Mouse (Mus musculus) stomach, postnatal 0 days (tissue): ENCODE measurements around the gene Wdr78. TPM values are rescaled to one million over a fixed set of nuclear protein-coding genes. Genes with fewer than 3 reads are reported as not detected.
A peak's percentile ranks its signal among the peaks of the same experiment; 100 is the strongest.

Experiments used
- ATAC-seq: fragments of 200-750 bp; cut with Nextera tagmentation; 2 replicates; pipeline ENCODE4 v1.8.0; 2017; ENCODE audit not compliant: low FRiP score, low TSS enrichment
- DNase-seq: peaks from one replicate; pipeline ENCODE4 v3.0.0-alpha.2; 2016; ENCODE audit warnings: low spot score
- H3K27ac ChIP-seq: fragments of 300-500 bp; sonication (generic); replicated peaks from 2 replicates; pipeline ENCODE4 v1.5.1; 2014; ENCODE audit warnings: mild to moderate bottlenecking, control low read depth
- H3K27me3 ChIP-seq: fragments of 300-500 bp; sonication (generic); 2 replicates; pipeline ENCODE4 v1.6.1; 2014; ENCODE audit warnings: low read length; ENCODE audit not compliant: control insufficient read depth, insufficient read depth
- H3K36me3 ChIP-seq: fragments of 300-500 bp; sonication (generic); 2 replicates; pipeline ENCODE4 v1.6.1; 2014; ENCODE audit warnings: low read length, mixed read lengths; ENCODE audit not compliant: control insufficient read depth, insufficient read depth
- H3K4me1 ChIP-seq: fragments of 300-500 bp; sonication (generic); replicated peaks from 2 replicates; pipeline ENCODE4 v1.6.1; 2014; ENCODE audit warnings: antibody characterized with exemption; ENCODE audit not compliant: control insufficient read depth, insufficient read depth
- H3K4me2 ChIP-seq: fragments of 300-500 bp; sonication (generic); replicated peaks from 2 replicates; pipeline ENCODE4 v1.6.1; 2014; ENCODE audit warnings: low read depth, mild to moderate bottlenecking, control low read depth, moderate library complexity
- H3K4me3 ChIP-seq: fragments of 300-500 bp; sonication (generic); 2 replicates; pipeline ENCODE4 v1.5.1; 2014; ENCODE audit warnings: low read depth, low read length, control low read depth
- H3K9ac ChIP-seq: fragments of 300-500 bp; sonication (generic); 2 replicates; pipeline ENCODE4 v1.6.1; 2014; ENCODE audit warnings: mild to moderate bottlenecking, low read length, control low read depth, mixed read lengths
- H3K9me3 ChIP-seq: fragments of 300-500 bp; sonication (generic); 2 replicates; pipeline ENCODE4 v1.6.1; 2016; ENCODE audit warnings: low read length; ENCODE audit not compliant: control insufficient read depth
- CTCF ChIP-seq: IDR thresholded peaks from 2 replicates; pipeline ENCODE4 v1.5.1; 2016; ENCODE audit warnings: antibody characterized with exemption, low read depth, mild to moderate bottlenecking, moderate library complexity
- EP300 ChIP-seq: optimal IDR thresholded peaks from 2 replicates; pipeline ENCODE3; 2016; ENCODE audit warnings: antibody characterized with exemption
- WGBS: fragments of 180-500 bp; shearing (Covaris S2); extraction: QIAGEN DNeasy Blood & Tissue Kit; methylation state at CpG from one replicate; pipeline ENCODE4 v1.1.7; 2014; 5-methylcytosine and 5-hydroxymethylcytosine counted together
- polyA plus RNA-seq: library from polyadenylated mRNA; unstranded; fragments of >200 nt; fragmentation: Nextera tagmentation; extraction: Ambion mirVana; gene quantifications from 2 replicates; pipeline ENCODE4 v1.2.1, GENCODE M21; 2015

Gene Wdr78
- polyA plus RNA-seq = 0.25 and 0.28 TPM in 2 replicates

DNA sequence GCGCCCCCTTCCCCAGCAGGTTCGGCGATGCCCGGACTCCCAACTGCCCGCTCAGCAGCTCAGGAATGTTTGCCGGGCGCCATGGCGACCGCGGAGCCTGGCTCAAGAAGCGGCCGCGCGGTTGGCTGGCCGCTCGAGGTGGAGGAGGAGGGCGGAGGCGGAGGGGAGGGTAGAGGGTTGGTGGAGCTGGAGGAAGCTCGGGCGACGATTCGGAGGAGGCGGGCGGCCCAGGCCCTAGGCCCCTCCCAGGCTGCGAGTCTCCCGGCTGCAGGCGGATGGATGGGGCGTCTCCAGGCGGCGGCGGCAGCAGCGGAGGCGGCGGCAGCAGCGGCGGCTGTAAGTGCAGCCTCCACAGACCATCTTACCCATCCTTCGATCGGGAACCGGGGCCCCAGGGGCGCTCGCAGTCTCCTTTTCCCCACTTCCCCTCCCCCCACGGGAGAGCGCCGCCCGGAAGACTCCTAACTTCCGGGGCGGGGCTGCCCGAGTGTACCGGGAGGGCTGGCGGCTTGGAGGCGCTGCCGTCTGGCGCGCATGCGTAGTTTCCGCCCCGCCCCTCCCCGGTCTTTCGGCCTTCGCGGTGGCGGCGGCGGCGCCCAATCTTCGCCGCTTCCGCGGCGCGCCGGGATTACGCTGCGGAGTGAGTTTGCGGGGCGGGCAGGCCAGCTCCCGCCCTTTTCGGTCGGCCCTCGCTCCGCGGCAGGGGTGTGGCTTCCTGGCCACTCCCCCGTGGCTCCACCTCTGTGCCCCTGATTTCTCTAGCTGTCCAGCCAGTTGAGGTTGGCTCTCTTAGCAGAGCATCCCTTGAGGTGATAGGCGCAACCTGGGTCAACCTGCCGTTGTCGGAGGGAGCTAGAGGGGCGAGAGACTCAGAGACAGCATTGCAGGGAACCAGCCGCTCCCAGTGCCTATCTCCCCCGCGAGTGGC is at the start of gene Wdr78, which contains the start of gene Mier1:
Gene Wdr78, minus strand, starts transcription at position 372 of the 928 bp plus-strand sequence.
Gene Mier1, plus strand, starts transcription at position 207 of the 928 bp plus-strand sequence.
- WGBS = under 1% methylated on average over 80 of the region's 90 CpGs
- TF ChIP-seq CTCF (peak; percentile 24; the same call in 1 of the 2 replicates), EP300 (peak; percentile 62)
- ATAC-seq (peak; percentile 100), DNase-seq (peak; percentile 98)
- 0 out of 2 replicates have a peak, but pooled peaks cover 3% of the 10 kb centered on the region for H3K36me3 ChIP-seq
- no peaks in the 10 kb centered on the region for H3K4me1 ChIP-seq
- H3K9me3 ChIP-seq = no peaks in the 10 kb centered on the region
- H3K9ac ChIP-seq = peak within 1 kb of the TSS; percentile 81
- peak within 1 kb of the TSS; percentile 74 for H3K4me2 ChIP-seq
- H3K4me3 ChIP-seq = peak within 1 kb of the TSS; percentile 83
- H3K27ac ChIP-seq = peak within 1 kb of the TSS; percentile 99
- H3K27me3 ChIP-seq = no peaks in the 10 kb centered on the region

DNA sequence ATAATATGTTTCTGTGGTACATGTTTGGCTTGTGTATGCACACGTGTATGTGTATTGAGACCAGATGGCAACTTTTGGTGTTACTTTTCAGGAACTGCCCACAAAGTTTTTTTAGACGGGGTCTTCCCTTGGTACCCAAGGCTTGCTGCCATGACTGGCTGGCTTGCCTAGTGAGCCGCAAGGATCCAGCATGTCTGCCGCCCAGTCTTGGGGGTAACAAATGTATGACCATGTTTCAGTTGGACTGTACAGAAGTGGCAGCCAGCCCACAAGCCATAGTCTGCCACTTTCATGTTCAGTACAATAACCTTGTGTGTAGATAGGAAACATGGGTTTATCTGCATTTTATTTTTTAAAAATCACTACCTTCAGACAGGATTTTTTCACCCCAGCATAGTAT is 44.4 kb upstream of the Wdr78 start:
- H3K36me3 ChIP-seq = peaks cover 19% of the 10 kb centered on the region
- 95% methylated on average over 4 of the region's 4 CpGs for WGBS
- no peak overlapping the region for H3K4me2 ChIP-seq
- H3K9me3 ChIP-seq = no peaks in the 10 kb centered on the region
- no peak overlapping the region for H3K27ac ChIP-seq
- H3K4me3 ChIP-seq = no peak overlapping the region
- DNase-seq (no peak), ATAC-seq (no peak)
- no peaks in the 10 kb centered on the region for H3K27me3 ChIP-seq
- H3K9ac ChIP-seq = no peak overlapping the region
- no peak for TF ChIP-seq EP300
- TF ChIP-seq CTCF = no peak
- no peaks in the 10 kb centered on the region for H3K4me1 ChIP-seq

GRCm38 (mm10) chr4:103151946-103152345 is 37.6 kb upstream of the Wdr78 start:
- Histone ChIP-seq H3K4me1 (no peaks in the 10 kb centered on the region), H3K27me3 (no peaks in the 10 kb centered on the region), H3K9me3 (no peaks in the 10 kb centered on the region), H3K4me3 (no peak overlapping the region), H3K9ac (no peak overlapping the region), H3K36me3 (peaks cover 14% of the 10 kb centered on the region; the same call in 1 of the 2 replicates), H3K27ac (no peak overlapping the region), H3K4me2 (no peak overlapping the region)
- DNase-seq (no peak), ATAC-seq (no peak)
- 75% methylated on average over 5 of the region's 5 CpGs for WGBS
- TF ChIP-seq CTCF (no peak), EP300 (no peak)

GRCm38 (mm10) chr4:103146339-103146738 is 32.0 kb upstream of the Wdr78 start:
- Histone ChIP-seq H3K4me3 (no peak overlapping the region), H3K9me3 (no peaks in the 10 kb centered on the region), H3K4me1 (no peaks in the 10 kb centered on the region), H3K4me2 (no peak overlapping the region), H3K9ac (no peak overlapping the region), H3K27ac (no peak overlapping the region), H3K27me3 (no peaks in the 10 kb centered on the region), H3K36me3 (peaks cover 16% of the 10 kb centered on the region; the same call in 1 of the 2 replicates)
- DNase-seq (peak; percentile 75), ATAC-seq (no peak)
- 34% methylated on average over 5 of the region's 5 CpGs for WGBS
- TF ChIP-seq EP300 (no peak), CTCF (peak; percentile 92)

DNA sequence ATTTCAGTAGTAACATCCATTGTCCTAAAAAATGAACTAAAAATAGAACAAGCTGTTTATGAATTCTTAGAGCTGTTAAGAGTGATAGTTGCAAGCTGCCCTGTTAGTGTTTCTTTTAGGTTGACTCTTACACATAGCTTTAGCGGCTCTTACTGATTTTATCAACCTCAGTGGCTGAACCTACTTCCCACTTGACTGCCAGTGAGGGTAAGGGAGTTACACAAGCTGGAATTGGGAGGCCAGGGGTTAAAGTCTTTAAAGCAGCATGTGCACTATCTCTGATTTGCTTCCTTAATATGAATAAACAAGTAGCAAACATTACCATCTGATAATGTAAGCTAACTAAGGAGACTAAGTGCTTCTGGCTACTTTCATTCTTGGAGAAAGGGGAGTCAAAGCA is 22.6 kb upstream of the Wdr78 start:
- Histone ChIP-seq H3K9ac (no peak overlapping the region), H3K4me3 (no peak overlapping the region), H3K4me1 (no peaks in the 10 kb centered on the region), H3K9me3 (no peaks in the 10 kb centered on the region), H3K27ac (no peak overlapping the region), H3K27me3 (no peaks in the 10 kb centered on the region), H3K36me3 (peaks cover 5% of the 10 kb centered on the region; the same call in 1 of the 2 replicates), H3K4me2 (no peak overlapping the region)
- no peak for DNase-seq
- no peak for TF ChIP-seq EP300
- no peak for TF ChIP-seq CTCF
- WGBS = 37% methylated on average over 1 of the region's 1 CpGs
- no peak for ATAC-seq

DNA sequence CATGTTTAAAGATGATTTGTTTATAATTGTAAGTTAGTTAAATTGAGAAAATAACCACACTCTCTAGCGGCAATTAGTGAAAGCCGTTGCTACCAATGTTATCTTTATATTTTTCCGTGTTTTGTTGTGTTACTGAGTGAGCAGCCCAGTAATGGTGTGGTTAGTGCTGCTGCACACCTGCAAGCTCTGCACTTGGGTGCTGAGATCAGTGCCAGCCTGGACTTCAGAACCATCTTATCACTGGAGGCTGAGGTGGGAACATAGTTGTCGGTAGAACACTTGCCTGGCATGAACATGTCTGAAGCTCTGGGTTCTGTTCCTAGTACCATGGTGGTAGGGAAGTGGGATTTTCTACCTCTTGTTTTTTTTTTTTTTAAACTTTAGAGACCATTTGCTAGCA is 12.2 kb upstream of the Wdr78 start:
- H3K4me1 ChIP-seq = no peaks in the 10 kb centered on the region; the same call in 1 of the 2 replicates
- no peaks in the 10 kb centered on the region for H3K9me3 ChIP-seq
- no peak overlapping the region for H3K27ac ChIP-seq
- DNase-seq (no peak), ATAC-seq (no peak)
- no peaks in the 10 kb centered on the region for H3K27me3 ChIP-seq
- no peaks in the 10 kb centered on the region for H3K36me3 ChIP-seq
- no peak overlapping the region for H3K9ac ChIP-seq
- no peak for TF ChIP-seq CTCF
- TF ChIP-seq EP300 = no peak
- 74% methylated on average over 4 of the region's 4 CpGs for WGBS
- no peak overlapping the region for H3K4me3 ChIP-seq
- H3K4me2 ChIP-seq = no peak overlapping the region
